Mouse (Mus musculus) kidney, adult 2 months (tissue): ENCODE measurements at regions not wholly inside any gene's neighbourhood (a gene's known extent, or its start where the extent isn't known, plus 50 kb on each side); places are given as distances from the start of the nearest gene placed in this dataset.
"Not testable (repeated sequence)": the region's sequence is repeated elsewhere in the genome, so short reads cannot be mapped to it uniquely, and the experiment has no call there.

ENCODE experiments used
- DNase-seq: peaks from one replicate; pipeline ENCODE4 v3.0.0; 2021
- H3K27ac ChIP-seq: fragments of 200-500 bp; 2 replicates; pipeline ENCODE4 v1.5.1; 2012; ENCODE audit warnings: low read depth, low read length, control low read depth, inconsistent platforms; ENCODE audit not compliant: insufficient read depth
- H3K27me3 ChIP-seq: fragments of 200-500 bp; replicated peaks from 2 replicates; pipeline ENCODE4 v1.6.1; 2012; ENCODE audit warnings: mild to moderate bottlenecking, moderate library complexity, low read length, inconsistent platforms; ENCODE audit not compliant: control insufficient read depth, insufficient read depth
- H3K36me3 ChIP-seq: fragments of 200-500 bp; 2 replicates; pipeline ENCODE4 v1.6.1; 2012; ENCODE audit warnings: mild to moderate bottlenecking, moderate library complexity, low read length, inconsistent platforms; ENCODE audit not compliant: control insufficient read depth, insufficient read depth
- H3K4me1 ChIP-seq: fragments of 200-500 bp; 2 replicates; pipeline ENCODE4 v1.6.1; 2011; ENCODE audit warnings: low read length; ENCODE audit not compliant: control insufficient read depth, insufficient read depth
- H3K4me3 ChIP-seq: fragments of 200-500 bp; 2 replicates; pipeline ENCODE4 v1.5.1; 2011; ENCODE audit warnings: mild to moderate bottlenecking, low read depth, low read length, control low read depth; ENCODE audit not compliant: insufficient read depth
- CTCF ChIP-seq: fragments of 200-500 bp; conservative IDR thresholded peaks from 2 replicates; pipeline ENCODE4 v1.5.1; 2011; ENCODE audit warnings: low read depth, mild to moderate bottlenecking, control low read depth, low read length, moderate library complexity, mixed read lengths; ENCODE audit not compliant: insufficient read depth, insufficient read length
- POLR2A ChIP-seq: fragments of 200-500 bp; IDR thresholded peaks from one replicate; pipeline ENCODE4 v1.6.1; 2011; ENCODE audit warnings: low read depth, low read length, control low read depth
- WGBS: fragments of 180-500 bp; shearing (Covaris S2); methylation state at CpG from one replicate; pipeline ENCODE4 v1.1.7; 2018; 5-methylcytosine and 5-hydroxymethylcytosine counted together

DNA sequence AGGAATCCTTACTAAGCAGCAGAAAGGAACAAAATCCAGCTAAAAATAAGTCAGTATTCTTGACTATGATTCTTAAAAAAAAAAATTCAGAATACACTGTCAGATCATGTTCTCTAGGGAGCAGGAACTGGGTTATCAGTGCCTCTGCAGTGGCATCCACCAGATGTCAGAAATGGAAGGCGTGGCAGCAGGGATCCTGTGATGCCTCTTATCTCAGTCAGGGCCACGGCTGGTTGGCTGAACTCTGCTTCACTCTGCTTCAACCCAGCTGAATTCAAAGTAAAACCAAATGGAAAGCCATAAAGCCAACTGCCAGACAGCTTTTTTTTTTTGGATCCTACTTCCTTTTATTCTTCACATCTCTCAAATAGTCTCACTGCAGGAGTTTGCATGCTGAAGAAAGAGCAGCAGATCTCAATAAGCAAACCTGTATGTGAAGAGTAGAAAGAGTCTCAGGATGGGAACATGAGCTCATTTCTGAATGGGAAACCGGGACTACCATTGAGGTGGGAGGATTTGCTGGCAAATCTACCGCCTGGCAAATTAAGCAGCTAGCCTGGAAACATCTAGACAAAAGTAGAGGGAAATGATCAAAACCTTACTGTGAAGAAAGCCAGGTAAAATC lies 295.8 kb downstream of the Trib2 start:
- 48% methylated on average over 4 of the region's 4 CpGs for WGBS
- TF ChIP-seq POLR2A, result no peak
- H3K4me1 ChIP-seq, result no peaks in the 10 kb centered on the region
- no peak for DNase-seq
- H3K36me3 ChIP-seq, result no peaks in the 10 kb centered on the region
- no peak overlapping the region for H3K27ac ChIP-seq
- H3K4me3 ChIP-seq, result no peak overlapping the region
- H3K27me3 ChIP-seq, result 0 out of 2 replicates have a peak, but pooled peaks cover 1% of the 10 kb centered on the region

- TF ChIP-seq CTCF (no peak), POLR2A (no peak)
- no peak for DNase-seq
- H3K4me3 ChIP-seq, result no peak overlapping the region
- H3K27me3 ChIP-seq, result no peaks in the 10 kb centered on the region
- WGBS, result 38% methylated on average over 2 of the region's 2 CpGs
- H3K27ac ChIP-seq, result no peak overlapping the region
- no peaks in the 10 kb centered on the region for H3K4me1 ChIP-seq
- no peaks in the 10 kb centered on the region for H3K36me3 ChIP-seq
Measured at GRCm38 (mm10) chr12:15511994-15512393, 304.7 kb downstream of the Trib2 start.

GRCm38 (mm10) chr12:15507576-15507975 lies 309.1 kb downstream of the Trib2 start:
- Histone ChIP-seq H3K27ac (no peak overlapping the region), H3K4me3 (no peak overlapping the region), H3K36me3 (no peaks in the 10 kb centered on the region), H3K4me1 (no peaks in the 10 kb centered on the region), H3K27me3 (no peaks in the 10 kb centered on the region)
- 22% methylated on average over 7 of the region's 7 CpGs for WGBS
- no peak for DNase-seq
- TF ChIP-seq CTCF, result no peak
- TF ChIP-seq POLR2A, result no peak

DNA sequence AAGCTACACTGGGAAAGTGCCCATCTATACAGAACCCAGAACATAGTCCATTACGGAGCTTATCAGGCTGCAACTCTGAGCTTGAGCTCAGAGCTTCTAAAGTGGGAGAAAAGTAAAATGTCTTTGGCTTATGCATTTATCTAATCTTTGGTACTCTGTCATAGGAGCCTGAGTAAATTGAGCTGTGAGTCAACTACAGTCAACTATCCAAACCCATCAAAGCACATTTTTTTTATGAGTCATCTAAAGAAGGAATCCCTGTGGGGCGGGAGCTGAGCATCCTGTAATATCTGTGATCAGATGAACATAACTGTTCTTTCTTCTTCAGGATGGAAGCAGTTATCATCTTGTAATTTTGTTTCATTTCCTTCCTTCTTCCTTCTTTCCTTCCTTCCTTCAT lies 323.1 kb downstream of the Trib2 start:
- Histone ChIP-seq H3K27ac (no peak overlapping the region), H3K4me1 (no peaks in the 10 kb centered on the region), H3K4me3 (no peak overlapping the region), H3K36me3 (no peaks in the 10 kb centered on the region), H3K27me3 (no peaks in the 10 kb centered on the region)
- DNase-seq, result no peak
- no peak for TF ChIP-seq CTCF
- no peak for TF ChIP-seq POLR2A
- WGBS, result 91% methylated on average over 2 of the region's 2 CpGs

DNA sequence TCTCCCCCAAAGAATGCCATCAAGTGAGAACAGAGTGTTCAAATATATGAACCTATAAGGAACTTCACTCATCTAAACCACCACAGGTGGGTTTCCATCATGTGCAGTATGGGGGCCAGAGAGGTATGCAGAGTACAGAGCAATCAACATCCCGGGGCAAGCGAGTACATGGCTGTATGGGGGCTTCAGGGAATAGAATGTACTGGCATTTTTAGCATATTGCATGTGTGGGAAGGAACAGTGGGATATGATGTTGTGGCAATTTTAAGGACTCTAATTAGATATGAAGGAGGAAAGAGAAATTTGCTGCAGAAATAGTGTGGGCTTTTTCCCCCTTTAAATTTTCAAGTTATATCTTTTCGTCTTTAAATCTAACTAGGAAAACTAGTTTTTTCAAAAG lies 344.0 kb downstream of the Trib2 start:
- Histone ChIP-seq H3K4me1 (no peaks in the 10 kb centered on the region), H3K36me3 (no peaks in the 10 kb centered on the region), H3K27ac (no peak overlapping the region), H3K27me3 (no peaks in the 10 kb centered on the region), H3K4me3 (no peak overlapping the region)
- TF ChIP-seq POLR2A, result no peak
- 79% methylated on average over 3 of the region's 3 CpGs for WGBS
- no peak for DNase-seq

GRCm38 (mm10) chr12:15459429-15459828 lies 357.3 kb downstream of the Trib2 start:
- TF ChIP-seq CTCF (no peak), POLR2A (no peak)
- H3K27ac ChIP-seq, result no peak overlapping the region
- no peaks in the 10 kb centered on the region for H3K36me3 ChIP-seq
- H3K4me3 ChIP-seq, result no peak overlapping the region
- no peaks in the 10 kb centered on the region for H3K27me3 ChIP-seq
- no peaks in the 10 kb centered on the region for H3K4me1 ChIP-seq
- 90% methylated on average over 1 of the region's 1 CpGs for WGBS
- DNase-seq, result no peak

DNA sequence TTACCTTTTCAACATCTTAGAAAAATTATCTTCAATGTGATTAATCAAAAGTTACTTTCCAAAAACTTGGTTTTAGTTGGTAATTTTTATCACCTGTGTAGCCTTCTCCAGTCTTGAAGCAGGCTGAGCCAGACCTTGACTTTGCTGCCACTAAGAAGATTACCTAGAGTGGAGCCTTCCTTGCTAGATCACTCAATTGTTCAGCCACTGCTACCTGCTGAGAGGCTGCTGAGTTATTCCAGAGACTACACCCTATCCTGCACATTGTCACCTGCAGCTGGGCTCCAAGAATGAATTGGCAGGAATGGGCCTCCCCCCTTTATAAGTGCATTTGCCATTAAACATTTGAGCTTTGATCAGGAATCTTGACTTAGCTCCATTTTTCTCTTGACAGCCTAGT lies 360.4 kb downstream of the Trib2 start:
- DNase-seq, H3K4me1 ChIP-seq, H3K4me3 ChIP-seq, H3K36me3 ChIP-seq, H3K27ac ChIP-seq, H3K27me3 ChIP-seq: not testable (repeated sequence)

DNA sequence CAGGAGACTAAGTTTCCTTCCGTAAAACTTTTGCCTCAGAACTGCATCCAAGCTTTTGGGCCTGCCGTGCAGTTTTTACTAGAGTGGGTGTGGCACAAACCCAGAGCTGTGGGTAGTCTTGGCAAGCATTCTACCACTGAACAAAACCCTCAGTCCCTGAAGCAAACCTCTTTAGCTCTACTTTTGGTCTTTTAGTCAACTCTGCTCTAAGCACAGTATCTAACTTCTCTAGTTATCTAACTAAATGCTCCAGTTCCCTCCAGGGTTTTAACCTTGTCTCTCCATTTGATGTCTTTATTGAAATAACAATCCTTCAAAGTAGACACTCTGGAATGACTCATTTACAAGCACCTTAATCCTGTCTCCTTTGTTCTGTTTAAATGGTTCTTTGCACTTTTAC lies 361.0 kb downstream of the Trib2 start:
- Histone ChIP-seq H3K27me3 (no peaks in the 10 kb centered on the region), H3K27ac (no peak overlapping the region), H3K4me3 (no peak overlapping the region), H3K4me1 (no peaks in the 10 kb centered on the region), H3K36me3 (no peaks in the 10 kb centered on the region)
- 95% methylated on average over 2 of the region's 2 CpGs for WGBS
- DNase-seq, result no peak
- TF ChIP-seq CTCF (no peak), POLR2A (no peak)
